In genomic region chr9:86081873-86082272, GRCm38 (mm10) we compare ENCODE assay signal across 16 mouse cellular contexts.
"Had no signal": no experiment of that assay in that cellular context is flagged by ENCODE, and none has a peak within 500 bp of the region (broad histone marks: within the 10 kb centered on the region; RNA-seq: fewer than 3 reads in every experiment).

No protein-coding gene starts in this region.

- H3K4me2 ChIP-seq: lung, embryonic 15.5 days; midbrain, embryonic 11.5 days; midbrain, embryonic 13.5 days; midbrain, embryonic 15.5 days; neural tube, embryonic 12.5 days; stomach, embryonic 15.5 days had no signal

- H3K4me3 ChIP-seq: lung, embryonic 15.5 days; megakaryocyte, embryonic 14.5 days; midbrain, embryonic 13.5 days; midbrain, embryonic 15.5 days; neural tube, embryonic 12.5 days; stomach, embryonic 15.5 days had no signal

- H3K9me3 ChIP-seq: lung, embryonic 15.5 days; midbrain, embryonic 13.5 days; midbrain, embryonic 15.5 days; neural tube, embryonic 12.5 days; stomach, embryonic 15.5 days had no signal

- H3K36me3 ChIP-seq: lung, embryonic 15.5 days; midbrain, embryonic 13.5 days; midbrain, embryonic 15.5 days; neural tube, embryonic 12.5 days; stomach, embryonic 15.5 days had no signal

- H3K27me3 ChIP-seq: lung, embryonic 15.5 days; megakaryocyte, embryonic 14.5 days; midbrain, embryonic 13.5 days; midbrain, embryonic 15.5 days; neural tube, embryonic 12.5 days; stomach, embryonic 15.5 days had no signal

- DNase-seq: lung, postnatal 14 days; lung, postnatal 36 days; right cerebral cortex, postnatal 14 days; thymus, adult 2 months; thymus, postnatal 25 days; thymus, postnatal 4 days had no signal

- ATAC-seq: lung, postnatal 0 days; midbrain, embryonic 13.5 days; midbrain, embryonic 15.5 days had no signal

- H3K9ac ChIP-seq: lung, embryonic 15.5 days; midbrain, embryonic 13.5 days; midbrain, embryonic 15.5 days; neural tube, embryonic 12.5 days; stomach, embryonic 15.5 days had no signal

- H3K27ac ChIP-seq: lung, embryonic 15.5 days; macrophage; midbrain, embryonic 13.5 days; midbrain, embryonic 15.5 days; neural tube, embryonic 12.5 days; stomach, embryonic 15.5 days; stomach, postnatal 0 days had no signal

- H3K4me1 ChIP-seq: lung, embryonic 15.5 days; megakaryocyte, embryonic 14.5 days; midbrain, embryonic 13.5 days; midbrain, embryonic 15.5 days; neural tube, embryonic 12.5 days; stomach, embryonic 15.5 days had no signal
